Mouse (Mus musculus): ENCODE data around the gene Tex14. TPM values are rescaled to one million over a fixed set of nuclear protein-coding genes. Genes with fewer than 3 reads are reported as not detected.

The Tex14 gene
- polyA plus RNA-seq, 1 experiment from 2014 or later: 0.60 TPM

- H3K9ac ChIP-seq (replicated peaks): no peak within 1 kb of the TSS
- 82% methylated on average over 7 of the region's 7 CpGs for WGBS
- ATAC-seq (ENCODE audit: low FRiP score, low read depth): no peak
- H3K4me2 ChIP-seq (replicated peaks): no peak within 1 kb of the TSS
- H3K4me3 ChIP-seq: no peak within 1 kb of the TSS
- no peaks in the 10 kb centered on the region for H3K9me3 ChIP-seq
- H3K36me3 ChIP-seq: no peaks in the 10 kb centered on the region
- H3K27ac ChIP-seq (replicated peaks): no peak within 1 kb of the TSS
- H3K27me3 ChIP-seq: no peaks in the 10 kb centered on the region
- no peaks in the 10 kb centered on the region for H3K4me1 ChIP-seq
These were observed 163.5 kb downstream of the Tex14 start, which contains the start of gene Sept4 for GRCm38 (mm10) chr11:87568255-87568953. TSS of gene Sept4 (plus strand) at chr11:87568903.

DNA sequence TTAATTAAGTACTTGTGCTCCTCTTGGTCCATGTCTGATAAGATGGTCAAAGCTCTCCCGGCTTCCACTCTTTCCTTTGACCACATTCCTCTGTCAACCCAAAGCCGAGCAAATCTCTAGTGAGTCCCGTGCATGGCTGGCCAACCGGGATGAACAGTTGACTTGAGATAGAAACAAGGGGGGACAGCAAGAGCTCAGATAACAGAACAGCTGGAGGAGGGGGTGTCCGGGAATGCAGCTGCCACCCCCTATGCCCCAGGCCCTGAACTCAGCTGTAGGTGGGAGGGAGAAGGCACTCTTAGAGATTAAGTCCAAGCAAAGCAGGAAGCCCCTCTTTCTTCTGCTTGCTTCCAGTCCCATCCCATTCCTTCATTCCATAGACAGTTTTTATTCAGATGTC, 165.9 kb downstream of the Tex14 start:
- Histone ChIP-seq H3K27ac (replicated peaks) (no peak overlapping the region), H3K4me3 (no peak overlapping the region), H3K4me1 (0 out of 2 replicates have a peak, but pooled peaks cover 3% of the 10 kb centered on the region), H3K9me3 (no peaks in the 10 kb centered on the region), H3K36me3 (no peaks in the 10 kb centered on the region), H3K4me2 (replicated peaks) (no peak overlapping the region), H3K9ac (replicated peaks) (no peak overlapping the region), H3K27me3 (no peaks in the 10 kb centered on the region)
- ATAC-seq (ENCODE audit: low FRiP score, low read depth): no peak
- 51% methylated on average over 5 of the region's 5 CpGs for WGBS

DNA sequence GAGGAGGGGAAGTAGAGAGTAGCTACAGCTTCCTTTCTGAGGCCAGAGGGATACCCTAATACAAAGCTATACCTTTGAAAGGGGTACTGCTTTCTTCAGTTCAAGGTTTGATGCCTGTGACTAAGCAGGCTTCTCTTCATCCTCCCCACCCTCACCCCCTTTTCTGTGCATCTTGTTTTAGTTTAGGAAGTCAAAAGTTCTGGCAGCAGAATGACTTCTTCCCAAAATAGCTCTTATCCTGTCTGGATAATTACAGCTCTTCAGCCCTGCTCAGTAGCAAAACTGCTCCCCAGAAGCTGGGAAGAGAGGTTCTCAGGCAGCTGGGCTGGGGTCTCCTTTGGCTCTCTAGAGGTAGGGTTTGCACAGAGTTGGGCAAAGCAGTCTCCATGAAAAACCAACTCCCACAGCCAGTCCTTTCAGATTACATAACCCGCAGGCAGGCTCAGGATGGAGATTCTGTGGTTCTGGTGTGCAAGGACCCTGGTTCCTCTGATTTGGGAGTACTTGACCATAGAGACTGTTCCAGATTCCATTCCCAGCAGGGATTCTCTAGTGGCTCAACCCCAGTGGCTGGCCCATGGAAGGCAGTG, 166.6 kb downstream of the Tex14 start:
- Histone ChIP-seq H3K4me1 (0 out of 2 replicates have a peak, but pooled peaks cover 3% of the 10 kb centered on the region), H3K9ac (replicated peaks) (no peak overlapping the region), H3K4me2 (replicated peaks) (no peak overlapping the region), H3K9me3 (no peaks in the 10 kb centered on the region), H3K27me3 (0 out of 2 replicates have a peak, but pooled peaks cover 3% of the 10 kb centered on the region), H3K27ac (replicated peaks) (no peak overlapping the region), H3K4me3 (no peak overlapping the region), H3K36me3 (no peaks in the 10 kb centered on the region)
- no peak for ATAC-seq (ENCODE audit: low FRiP score, low read depth)
- WGBS: 93% methylated on average over 1 of the region's 1 CpGs

GRCm38 (mm10) chr11:87573751-87574150, 168.9 kb downstream of the Tex14 start:
- H3K27me3 ChIP-seq: 0 out of 2 replicates have a peak, but pooled peaks cover 12% of the 10 kb centered on the region
- no peaks in the 10 kb centered on the region for H3K9me3 ChIP-seq
- H3K36me3 ChIP-seq: no peaks in the 10 kb centered on the region
- H3K4me3 ChIP-seq: no peak overlapping the region
- H3K4me2 ChIP-seq (replicated peaks): no peak overlapping the region
- no peak overlapping the region for H3K9ac ChIP-seq (replicated peaks)
- H3K4me1 ChIP-seq: peaks cover 18% of the 10 kb centered on the region
- H3K27ac ChIP-seq (replicated peaks): no peak overlapping the region
- 69% methylated on average over 7 of the region's 7 CpGs for WGBS
- ATAC-seq (ENCODE audit: low FRiP score, low read depth): no peak

DNA sequence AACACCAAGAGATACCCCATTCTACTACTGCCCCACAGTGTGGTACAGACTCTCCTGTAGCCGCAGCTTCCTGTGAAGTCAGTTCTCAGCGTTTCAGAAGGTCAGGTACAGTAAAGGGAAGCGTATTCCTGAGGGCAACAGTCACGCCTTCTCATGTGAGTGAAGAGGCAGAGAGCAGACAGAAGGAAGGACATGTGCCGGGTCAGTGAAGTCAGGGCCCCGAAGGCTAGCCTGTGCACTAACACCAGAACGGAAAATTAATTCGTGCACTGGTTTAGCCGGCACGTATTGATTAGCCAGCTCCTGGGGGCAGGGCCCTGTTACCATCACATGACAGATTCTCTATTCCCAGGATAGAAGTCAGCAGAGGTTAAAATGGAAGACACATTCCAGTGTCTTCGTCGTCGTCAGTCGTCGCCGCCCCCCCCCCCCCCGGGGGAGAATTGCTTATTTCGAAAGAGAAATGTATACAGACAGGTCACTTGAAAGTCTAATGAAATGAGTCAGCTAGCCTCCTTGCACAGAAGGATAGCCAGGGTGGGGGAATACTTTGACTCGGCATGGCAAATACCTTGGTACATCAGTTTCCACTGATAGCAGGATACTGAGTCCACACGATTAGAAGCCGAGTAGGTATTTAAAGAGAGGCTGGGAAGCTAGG, 169.8 kb downstream of the Tex14 start:
- no peak overlapping the region for H3K27ac ChIP-seq (replicated peaks)
- H3K9ac ChIP-seq (replicated peaks): no peak overlapping the region
- WGBS: 73% methylated on average over 21 of the region's 21 CpGs
- no peak overlapping the region for H3K4me2 ChIP-seq (replicated peaks)
- ATAC-seq (ENCODE audit: low FRiP score, low read depth): no peak
- no peak overlapping the region for H3K4me3 ChIP-seq
- peaks cover 15% of the 10 kb centered on the region; the same call in 1 of the 2 replicates for H3K27me3 ChIP-seq
- H3K4me1 ChIP-seq: peaks cover 23% of the 10 kb centered on the region
- H3K9me3 ChIP-seq: no peaks in the 10 kb centered on the region
- H3K36me3 ChIP-seq: no peaks in the 10 kb centered on the region

DNA sequence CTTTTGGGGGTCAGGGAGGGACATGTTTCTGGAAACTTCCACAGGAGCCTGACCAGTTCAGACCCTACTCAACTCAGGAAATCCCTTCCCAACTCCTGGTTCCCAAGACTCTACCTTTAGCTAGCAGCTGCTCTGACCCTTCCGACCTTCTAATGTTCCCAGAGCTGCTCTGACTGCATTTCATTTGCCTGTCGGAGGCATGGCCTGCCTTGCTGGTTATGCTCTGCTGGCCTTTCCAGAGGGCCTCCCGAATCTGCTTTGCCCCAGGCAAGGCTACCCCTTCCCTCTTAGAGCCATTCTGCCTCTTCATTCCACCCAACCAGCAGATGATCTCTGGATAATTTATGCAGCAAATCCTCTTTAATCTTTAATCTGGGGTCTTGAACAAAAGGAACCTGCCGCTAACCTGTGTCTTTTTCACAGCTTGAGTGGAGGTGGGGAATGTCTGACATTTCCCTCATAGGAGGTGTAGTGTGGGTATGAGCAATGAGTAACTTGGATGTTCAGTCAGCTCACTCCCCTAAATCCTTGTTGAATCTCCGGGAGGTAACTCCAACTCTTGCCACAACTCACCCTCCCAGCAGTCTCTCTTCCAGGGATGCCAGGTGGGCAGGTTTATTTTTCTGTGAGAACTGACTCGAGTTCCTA, 172.9 kb downstream of the Tex14 start:
- no peak for ATAC-seq (ENCODE audit: low FRiP score, low read depth)
- H3K27ac ChIP-seq (replicated peaks): no peak overlapping the region
- 6% methylated on average over 6 of the region's 6 CpGs for WGBS
- H3K4me2 ChIP-seq (replicated peaks): peak overlapping the region; percentile 72
- H3K9me3 ChIP-seq: no peaks in the 10 kb centered on the region
- peak overlapping the region; percentile 50 for H3K4me3 ChIP-seq
- peaks cover 29% of the 10 kb centered on the region; the same call in 1 of the 2 replicates for H3K27me3 ChIP-seq
- H3K9ac ChIP-seq (replicated peaks): peak overlapping the region; percentile 56; the same call in 1 of the 2 replicates
- H3K36me3 ChIP-seq: no peaks in the 10 kb centered on the region
- peaks cover 23% of the 10 kb centered on the region for H3K4me1 ChIP-seq

DNA sequence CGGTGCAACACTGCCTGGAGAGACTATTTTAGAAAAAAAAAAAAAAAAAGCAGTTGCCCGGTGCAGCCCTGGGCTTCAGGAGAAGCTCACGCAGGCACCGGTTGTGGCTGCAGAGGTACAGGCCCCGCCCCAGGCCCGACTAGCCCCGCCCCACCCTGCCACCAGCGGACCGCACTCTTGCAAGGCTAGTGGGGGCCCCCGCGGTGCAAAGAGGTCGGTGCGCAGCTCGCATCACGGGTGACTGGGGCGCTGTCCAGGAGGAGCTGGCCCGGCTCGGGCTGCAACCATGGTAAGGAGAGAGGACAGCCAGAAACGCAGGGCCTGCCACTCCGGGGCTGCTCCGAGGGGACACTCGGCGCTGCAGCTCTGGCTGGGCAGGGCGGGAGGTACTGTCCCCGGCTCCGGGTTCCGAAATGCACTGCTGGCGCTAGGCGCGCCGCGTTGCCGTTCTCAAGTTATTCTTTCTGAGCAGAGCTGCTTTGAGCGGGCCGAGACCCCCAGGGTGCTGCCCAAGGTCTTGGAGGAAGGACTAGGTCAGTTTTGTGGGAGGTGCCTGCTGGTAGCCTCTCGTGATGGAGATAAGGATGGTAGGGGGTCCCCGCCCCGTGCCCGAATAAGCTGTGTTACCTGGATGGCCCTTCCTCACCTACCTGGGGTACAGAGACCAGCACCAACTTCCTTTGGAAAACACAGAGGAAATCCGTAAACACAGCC, 173.5 kb downstream of the Tex14 start:
- H3K36me3 ChIP-seq: no peaks in the 10 kb centered on the region
- peaks cover 23% of the 10 kb centered on the region for H3K4me1 ChIP-seq
- H3K4me2 ChIP-seq (replicated peaks): peak overlapping the region; percentile 72
- no peaks in the 10 kb centered on the region for H3K9me3 ChIP-seq
- peak overlapping the region; percentile 50 for H3K4me3 ChIP-seq
- peaks cover 29% of the 10 kb centered on the region; the same call in 1 of the 2 replicates for H3K27me3 ChIP-seq
- 0 out of 2 replicates have a peak overlapping the region, but pooled peaks have one; percentile 43 for H3K27ac ChIP-seq (replicated peaks)
- peak; percentile 71; the same call in 1 of the 2 replicates for ATAC-seq (ENCODE audit: low FRiP score, low read depth)
- under 1% methylated on average over 40 of the region's 40 CpGs for WGBS
- peak overlapping the region; percentile 56 for H3K9ac ChIP-seq (replicated peaks)

DNA sequence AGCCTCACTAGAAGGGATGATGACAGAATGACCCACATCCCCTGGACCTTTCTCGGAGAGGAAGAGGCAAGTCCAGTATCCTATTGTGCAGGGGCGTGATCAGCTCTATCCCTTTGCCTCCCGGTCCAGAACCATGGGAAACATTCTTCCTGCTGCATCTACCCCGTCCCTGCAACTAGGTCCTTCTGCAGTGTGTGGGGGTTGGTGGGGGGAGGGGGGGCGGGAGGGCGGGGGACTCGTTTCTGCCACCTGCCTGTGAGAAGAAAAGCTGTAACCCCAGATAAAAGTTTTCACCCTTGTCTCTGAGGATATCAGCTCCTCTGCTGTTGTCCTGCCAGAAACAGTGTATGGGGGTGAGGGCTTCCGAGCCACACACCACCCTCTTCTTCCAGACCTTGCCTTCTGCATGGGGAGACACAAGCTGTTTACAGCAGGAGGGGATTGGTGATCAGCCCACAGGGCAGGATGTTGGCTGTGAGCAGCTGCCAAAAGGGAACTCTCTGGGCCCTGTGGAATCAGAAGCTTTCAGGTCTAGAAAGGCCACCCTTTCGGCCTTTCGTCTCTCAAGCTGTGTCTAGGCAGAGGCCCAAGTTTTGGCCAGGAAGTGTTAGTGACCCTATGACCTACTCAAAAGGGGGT, 174.2 kb downstream of the Tex14 start:
- Histone ChIP-seq H3K9ac (replicated peaks) (peak overlapping the region; percentile 56), H3K4me1 (peaks cover 22% of the 10 kb centered on the region), H3K36me3 (no peaks in the 10 kb centered on the region), H3K4me2 (replicated peaks) (peak overlapping the region; percentile 72), H3K27me3 (peaks cover 29% of the 10 kb centered on the region; the same call in 1 of the 2 replicates), H3K27ac (replicated peaks) (no peak overlapping the region; the same call in 1 of the 2 replicates), H3K9me3 (no peaks in the 10 kb centered on the region), H3K4me3 (peak overlapping the region; percentile 50)
- WGBS: 15% methylated on average over 9 of the region's 10 CpGs
- peak; percentile 55; the same call in 1 of the 2 replicates for ATAC-seq (ENCODE audit: low FRiP score, low read depth)

DNA sequence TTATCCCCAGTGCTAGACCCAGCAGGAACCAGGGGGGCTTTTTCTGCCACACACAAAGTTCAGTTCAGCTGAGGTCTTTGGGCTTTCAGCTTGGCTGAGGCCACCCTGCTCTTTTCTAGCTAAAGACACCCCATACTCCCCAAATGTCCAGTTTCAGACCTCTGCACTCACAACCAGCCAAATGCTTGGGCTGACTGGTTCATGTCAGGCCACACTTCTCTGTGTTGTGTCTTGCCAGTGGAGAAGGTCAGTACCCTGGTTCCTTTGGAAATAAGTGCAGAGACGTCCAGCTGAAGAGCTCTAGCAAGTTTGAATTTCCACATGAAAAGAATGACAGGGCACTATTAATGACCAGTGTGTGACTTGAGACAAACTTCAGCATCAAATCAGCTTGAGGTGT, 174.8 kb downstream of the Tex14 start:
- Histone ChIP-seq H3K9ac (replicated peaks) (no peak overlapping the region), H3K4me1 (peaks cover 20% of the 10 kb centered on the region), H3K4me3 (no peak overlapping the region), H3K36me3 (no peaks in the 10 kb centered on the region), H3K4me2 (replicated peaks) (no peak overlapping the region), H3K27me3 (peaks cover 29% of the 10 kb centered on the region; the same call in 1 of the 2 replicates), H3K9me3 (no peaks in the 10 kb centered on the region), H3K27ac (replicated peaks) (no peak overlapping the region)
- 30% methylated on average over 1 of the region's 1 CpGs for WGBS
- no peak for ATAC-seq (ENCODE audit: low FRiP score, low read depth)

GRCm38 (mm10) chr11:87580543-87581085, 175.7 kb downstream of the Tex14 start:
- H3K4me2 ChIP-seq (replicated peaks): no peak overlapping the region
- peaks cover 29% of the 10 kb centered on the region; the same call in 1 of the 2 replicates for H3K27me3 ChIP-seq
- ATAC-seq (ENCODE audit: low FRiP score, low read depth): no peak
- H3K27ac ChIP-seq (replicated peaks): no peak overlapping the region
- H3K9ac ChIP-seq (replicated peaks): no peak overlapping the region
- no peaks in the 10 kb centered on the region for H3K9me3 ChIP-seq
- H3K4me1 ChIP-seq: peaks cover 20% of the 10 kb centered on the region
- WGBS: 38% methylated on average over 10 of the region's 10 CpGs
- H3K4me3 ChIP-seq: no peak overlapping the region
- H3K36me3 ChIP-seq: no peaks in the 10 kb centered on the region
